Mouse (Mus musculus) mesoderm, embryonic 11.5 days (tissue): ENCODE results near the gene Antxr1.
A peak's percentile ranks its signal among the peaks of the same experiment; 100 is the strongest.

Experiments
- DNase-seq: peaks from one replicate; pipeline ENCODE4 v3.0.0-alpha.2; 2012; ENCODE audit warnings: low read depth, low spot score

The Antxr1 gene

GRCm38 (mm10) chr6:87335091-87335934 lies at the start of gene Antxr1:
Antxr1 (minus strand) TSS chr6:87335821.
- DNase-seq: peak; percentile 68

GRCm38 (mm10) chr6:87384761-87385160 lies 49.1 kb upstream of the Antxr1 start:
- DNase-seq: no peak

- no peak for DNase-seq
These were observed 48.5 kb upstream of the Antxr1 start for GRCm38 (mm10) chr6:87383926-87384691.

GRCm38 (mm10) chr6:87373057-87373456 lies 37.4 kb upstream of the Antxr1 start, which contains the start of gene Gkn2:
Gkn2 (plus strand) TSS chr6:87373357.
- no peak for DNase-seq

- no peak for DNase-seq
These were observed 33.6 kb upstream of the Antxr1 start for GRCm38 (mm10) chr6:87369223-87369622.

- DNase-seq: no peak
These were observed 18.8 kb upstream of the Antxr1 start for GRCm38 (mm10) chr6:87354441-87354840.

- DNase-seq: no peak
These were observed 15.2 kb upstream of the Antxr1 start, which contains the start of gene Gkn1 for GRCm38 (mm10) chr6:87350829-87351228. Gkn1 (minus strand) TSS chr6:87350942.

- DNase-seq: no peak
These were observed 294 bp upstream of the Antxr1 start for GRCm38 (mm10) chr6:87335935-87336295.

- peak; percentile 45 for DNase-seq
These were observed 1.1 kb downstream of the Antxr1 start for GRCm38 (mm10) chr6:87334361-87335090.

GRCm38 (mm10) chr6:87332380-87332779 lies 3.2 kb downstream of the Antxr1 start:
- DNase-seq: no peak

- no peak for DNase-seq
These were observed 7.1 kb downstream of the Antxr1 start for GRCm38 (mm10) chr6:87328265-87329173.

GRCm38 (mm10) chr6:87326932-87327331 lies 8.7 kb downstream of the Antxr1 start:
- no peak for DNase-seq

- peak; percentile 26 for DNase-seq
These were observed 12.2 kb downstream of the Antxr1 start for GRCm38 (mm10) chr6:87323381-87323780.

GRCm38 (mm10) chr6:87318651-87319050 lies 17.0 kb downstream of the Antxr1 start:
- DNase-seq: no peak

GRCm38 (mm10) chr6:87316966-87317365 lies 18.7 kb downstream of the Antxr1 start:
- no peak for DNase-seq

- DNase-seq: no peak
These were observed 22.9 kb downstream of the Antxr1 start for GRCm38 (mm10) chr6:87312761-87313160.

GRCm38 (mm10) chr6:87304486-87304885 lies 31.1 kb downstream of the Antxr1 start:
- DNase-seq: no peak

GRCm38 (mm10) chr6:87302746-87303145 lies 32.9 kb downstream of the Antxr1 start:
- DNase-seq: no peak

- peak; percentile 23 for DNase-seq
These were observed 33.6 kb downstream of the Antxr1 start for GRCm38 (mm10) chr6:87301991-87302390.

- no peak for DNase-seq
These were observed 40.7 kb downstream of the Antxr1 start for GRCm38 (mm10) chr6:87294904-87295303.
